Mouse (Mus musculus): Measurements from ENCODE around the gene Prc1.

The Prc1 gene

DNA sequence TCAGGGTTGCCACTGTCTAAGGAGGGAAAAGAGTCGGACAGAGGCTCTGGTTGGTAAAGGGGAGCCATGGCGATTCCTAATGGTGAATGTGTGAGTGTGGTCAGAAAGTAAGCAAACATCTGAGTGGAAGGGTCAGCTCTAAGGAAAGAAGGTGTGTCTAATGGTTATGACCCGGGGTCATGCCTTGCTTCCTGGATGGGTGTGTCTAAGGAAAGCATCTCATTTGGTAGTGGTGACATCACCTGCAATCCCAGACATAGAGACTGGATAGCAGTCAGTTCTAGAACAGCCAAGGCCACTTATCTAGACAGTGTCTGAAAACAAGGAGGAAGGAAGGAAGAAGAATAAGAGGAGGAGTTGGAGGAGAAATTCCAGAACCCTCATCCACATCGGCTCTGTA is 40.6 kb downstream of the Prc1 start:
- no peak for DNase-seq (ENCODE audit: extremely low spot score)

DNA sequence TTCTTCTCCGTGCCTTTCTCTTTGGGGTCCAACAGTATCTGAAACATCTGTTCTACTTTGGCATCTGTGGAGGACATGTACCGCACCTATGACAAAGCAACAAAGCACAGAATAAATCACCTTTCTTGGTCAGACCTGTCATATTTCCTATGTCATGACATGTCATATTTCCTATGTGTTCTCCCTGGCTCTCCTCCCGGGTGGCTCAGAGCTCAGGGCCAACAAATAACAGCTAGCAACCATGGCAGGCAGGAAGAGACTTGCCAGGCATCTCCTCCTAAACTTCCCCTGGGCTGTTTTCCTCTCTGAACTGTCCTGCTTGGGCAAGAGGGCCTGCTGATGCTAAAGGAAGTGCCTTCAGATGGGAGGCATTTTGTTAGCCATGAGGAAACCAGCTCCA is 42.7 kb downstream of the Prc1 start:
- no peak for DNase-seq (ENCODE audit: extremely low spot score)

DNA sequence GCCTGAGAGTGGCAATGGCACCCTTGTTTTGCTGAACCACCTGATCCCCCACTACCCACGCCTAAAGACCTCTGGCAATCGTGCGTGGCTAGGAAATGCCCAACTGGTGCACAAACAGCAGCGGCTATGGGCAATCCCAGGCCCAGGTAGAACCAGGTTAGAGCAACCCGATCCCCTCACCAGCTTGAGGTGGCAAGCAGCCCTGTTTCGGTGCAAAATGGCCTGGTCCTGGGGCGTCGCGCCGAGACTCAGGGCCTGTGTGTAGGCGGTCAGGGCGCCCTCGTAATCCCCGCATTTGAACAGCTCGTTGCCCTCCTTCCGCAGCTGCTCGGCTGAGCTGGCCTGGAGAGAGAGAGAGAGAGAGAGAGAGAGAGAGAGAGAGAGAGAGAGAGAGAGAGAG is 45.1 kb downstream of the Prc1 start:
- no peak for DNase-seq (ENCODE audit: extremely low spot score)

DNA sequence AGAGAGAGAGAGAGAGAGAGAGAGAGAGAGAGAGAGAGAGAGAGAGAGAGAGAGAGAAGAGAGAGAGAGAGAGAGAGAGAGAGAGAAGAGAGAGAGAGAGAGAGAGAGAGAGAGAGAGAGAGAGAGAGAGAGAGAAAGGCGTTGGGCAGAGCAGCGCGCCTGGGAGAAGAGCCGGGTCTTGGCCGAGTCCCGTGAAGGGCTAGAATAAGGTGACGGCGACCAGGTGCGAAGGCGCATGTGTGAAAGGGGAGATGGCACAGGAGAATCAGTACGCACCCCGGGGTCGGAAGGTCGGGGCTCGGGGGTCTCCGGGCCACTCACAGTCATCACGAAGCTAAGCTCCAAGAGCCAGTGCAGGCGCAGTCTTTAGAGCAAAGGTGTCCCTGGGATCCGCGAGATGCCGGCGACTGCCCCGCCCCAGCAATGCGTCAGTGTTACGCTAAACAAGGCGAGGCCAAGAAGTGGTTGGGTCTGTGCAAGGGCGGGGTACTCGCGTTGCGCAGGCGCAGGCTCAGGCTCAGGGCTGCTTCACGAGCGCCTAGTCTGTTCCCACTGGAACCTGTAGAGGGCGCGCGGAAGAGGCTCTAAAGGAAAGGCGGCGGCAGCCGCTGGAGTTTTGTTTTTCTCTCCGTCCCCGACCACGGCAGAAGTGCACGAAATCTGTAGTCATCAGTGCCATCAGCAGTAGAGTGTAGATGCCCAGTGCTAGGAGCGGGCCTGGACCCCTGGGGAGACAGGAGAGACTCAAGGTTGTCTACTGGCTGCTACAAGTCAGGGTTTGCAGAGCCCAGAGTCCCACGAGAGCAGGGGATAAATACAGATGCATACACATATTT is 45.8 kb downstream of the Prc1 start:
- DNase-seq (ENCODE audit: extremely low spot score), result peak; percentile 98

DNA sequence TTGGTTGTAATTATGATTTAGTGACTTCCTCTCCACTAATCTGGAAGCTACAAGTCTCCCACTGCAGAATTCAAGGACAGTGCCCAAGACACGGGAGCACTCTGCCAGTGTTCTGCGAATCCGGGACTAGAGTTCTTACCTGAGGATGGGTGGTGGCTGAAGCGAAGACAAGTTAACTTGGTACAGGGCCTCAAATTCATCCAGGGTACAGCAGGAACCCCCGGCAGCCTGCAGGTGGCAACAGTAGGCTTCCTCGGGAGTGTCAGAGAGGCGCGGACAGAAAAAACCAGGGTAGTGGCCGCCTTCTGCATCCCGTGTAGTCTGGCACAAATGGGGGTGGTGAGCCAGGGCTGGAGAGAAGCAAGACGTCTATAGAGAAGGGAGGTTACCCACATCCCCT is 46.5 kb downstream of the Prc1 start, which contains the start of gene Unc45a:
TSS of gene Unc45a (minus strand) at position 213 of the 400 bp plus-strand sequence.
- peak; percentile 81 for DNase-seq (ENCODE audit: extremely low spot score)

DNA sequence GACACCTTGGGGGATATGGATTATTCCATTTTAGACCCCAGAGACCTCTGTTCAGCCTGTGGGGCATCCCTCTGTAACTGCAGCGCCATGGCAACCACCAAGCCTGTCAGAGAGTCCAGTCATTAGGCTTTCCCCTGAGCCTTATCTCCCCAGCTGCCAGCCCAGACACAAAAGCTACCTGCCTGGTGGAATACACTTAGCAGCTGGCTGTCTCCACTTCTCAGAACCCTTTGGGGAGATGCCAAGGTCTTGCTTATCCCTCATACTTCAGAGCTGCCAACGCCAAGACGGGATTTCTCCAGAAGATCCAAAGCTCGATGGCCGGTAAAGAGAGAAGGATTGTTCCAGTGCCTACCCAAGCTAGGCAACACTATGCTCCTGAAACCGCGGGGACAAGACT is 47.5 kb downstream of the Prc1 start:
- no peak for DNase-seq (ENCODE audit: extremely low spot score)

DNA sequence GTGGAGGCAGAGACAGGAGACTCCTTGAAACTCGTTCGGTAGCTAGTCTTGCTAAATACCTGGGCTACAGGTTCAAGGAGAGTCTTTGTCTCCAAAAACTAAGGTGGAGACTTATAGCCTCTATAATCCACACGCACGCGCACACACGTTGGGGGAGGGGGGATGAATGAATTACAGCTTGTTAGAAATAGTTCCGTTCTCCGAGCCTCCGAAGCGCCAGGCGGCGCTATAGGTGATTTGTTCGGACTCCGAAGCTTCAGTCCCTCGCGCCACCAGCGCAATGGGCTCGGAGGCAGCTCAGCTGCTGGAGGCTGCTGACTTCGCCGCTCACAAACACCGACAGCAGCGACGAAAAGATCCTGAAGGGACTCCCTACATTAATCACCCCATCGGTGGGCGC is 48.6 kb downstream of the Prc1 start, which contains the start of gene Hddc3:
TSS of gene Hddc3 (plus strand) at position 247 of the 400 bp plus-strand sequence.
- peak; percentile 93 for DNase-seq (ENCODE audit: extremely low spot score)

DNA sequence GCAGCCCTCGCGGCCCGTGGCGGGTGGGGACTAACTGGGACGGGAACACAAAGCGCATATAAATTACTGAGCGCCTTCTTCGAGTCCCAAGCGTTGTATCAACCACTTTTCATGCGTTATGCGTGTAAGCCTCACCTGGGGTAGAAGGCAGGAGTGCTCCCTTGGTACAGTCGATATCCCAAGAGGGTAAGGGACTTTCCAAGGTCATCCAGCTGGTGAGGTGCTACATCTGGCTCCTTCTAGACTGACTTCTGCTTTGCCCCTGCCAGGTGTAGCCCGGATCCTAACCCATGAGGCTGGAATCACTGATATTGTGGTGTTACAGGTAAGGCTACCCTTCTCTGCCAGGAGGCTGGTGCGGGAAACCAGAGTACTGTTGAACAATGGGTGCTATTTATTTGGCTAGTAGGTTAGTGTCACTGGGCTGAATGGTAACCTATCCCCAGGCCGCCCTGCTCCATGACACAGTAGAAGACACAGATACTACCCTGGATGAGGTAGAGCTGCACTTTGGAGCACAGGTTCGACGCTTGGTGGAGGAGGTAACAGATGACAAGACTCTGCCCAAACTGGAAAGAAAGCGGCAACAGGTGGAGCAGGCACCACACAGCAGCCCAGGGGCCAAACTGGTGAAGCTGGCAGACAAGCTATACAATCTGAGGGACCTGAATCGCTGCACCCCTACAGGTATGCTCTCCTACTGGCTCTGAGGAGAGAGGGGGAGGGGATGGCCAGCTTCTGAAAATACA is 49.2 kb downstream of the Prc1 start:
- DNase-seq (ENCODE audit: extremely low spot score), result no peak

DNA sequence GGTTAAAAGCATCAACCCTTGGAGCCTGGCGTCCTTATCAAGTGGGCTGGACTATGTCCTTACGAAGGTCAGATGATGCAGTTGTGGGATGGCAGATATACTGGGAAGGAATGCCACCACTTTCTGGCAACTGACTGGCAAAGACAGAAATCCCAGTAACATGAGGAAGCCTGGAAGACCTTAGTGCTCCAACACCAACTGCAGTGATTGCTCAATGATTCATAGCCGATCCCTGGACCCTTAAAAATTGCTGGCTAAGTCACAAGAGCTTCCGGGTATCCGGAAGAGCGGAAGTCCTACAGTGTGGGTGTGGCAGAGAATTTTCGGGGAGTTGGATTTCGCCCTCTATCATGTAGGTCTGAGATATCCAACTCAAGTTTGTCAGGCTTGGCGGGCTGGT is 51.9 kb downstream of the Prc1 start:
- no peak for DNase-seq (ENCODE audit: extremely low spot score)

DNA sequence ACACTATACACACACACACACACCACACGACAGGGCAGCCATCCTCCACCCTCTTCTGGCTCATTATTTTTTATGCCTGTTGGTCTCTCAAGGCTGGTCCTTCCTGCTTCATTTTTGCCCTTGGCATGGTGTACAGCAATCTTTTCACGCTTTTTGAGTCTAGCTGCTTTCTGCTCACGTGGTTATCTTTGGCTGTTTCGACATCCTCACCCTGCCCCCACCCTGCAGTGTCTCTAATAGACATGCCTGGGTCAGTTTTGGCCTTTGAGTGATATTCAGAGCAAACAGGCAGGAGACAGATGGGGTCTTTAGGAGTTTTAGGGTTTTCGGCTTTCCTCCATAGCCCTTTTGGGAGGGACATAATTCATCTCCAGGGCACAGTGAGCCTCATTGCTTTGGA is 52.6 kb downstream of the Prc1 start:
- DNase-seq (ENCODE audit: extremely low spot score), result no peak

DNA sequence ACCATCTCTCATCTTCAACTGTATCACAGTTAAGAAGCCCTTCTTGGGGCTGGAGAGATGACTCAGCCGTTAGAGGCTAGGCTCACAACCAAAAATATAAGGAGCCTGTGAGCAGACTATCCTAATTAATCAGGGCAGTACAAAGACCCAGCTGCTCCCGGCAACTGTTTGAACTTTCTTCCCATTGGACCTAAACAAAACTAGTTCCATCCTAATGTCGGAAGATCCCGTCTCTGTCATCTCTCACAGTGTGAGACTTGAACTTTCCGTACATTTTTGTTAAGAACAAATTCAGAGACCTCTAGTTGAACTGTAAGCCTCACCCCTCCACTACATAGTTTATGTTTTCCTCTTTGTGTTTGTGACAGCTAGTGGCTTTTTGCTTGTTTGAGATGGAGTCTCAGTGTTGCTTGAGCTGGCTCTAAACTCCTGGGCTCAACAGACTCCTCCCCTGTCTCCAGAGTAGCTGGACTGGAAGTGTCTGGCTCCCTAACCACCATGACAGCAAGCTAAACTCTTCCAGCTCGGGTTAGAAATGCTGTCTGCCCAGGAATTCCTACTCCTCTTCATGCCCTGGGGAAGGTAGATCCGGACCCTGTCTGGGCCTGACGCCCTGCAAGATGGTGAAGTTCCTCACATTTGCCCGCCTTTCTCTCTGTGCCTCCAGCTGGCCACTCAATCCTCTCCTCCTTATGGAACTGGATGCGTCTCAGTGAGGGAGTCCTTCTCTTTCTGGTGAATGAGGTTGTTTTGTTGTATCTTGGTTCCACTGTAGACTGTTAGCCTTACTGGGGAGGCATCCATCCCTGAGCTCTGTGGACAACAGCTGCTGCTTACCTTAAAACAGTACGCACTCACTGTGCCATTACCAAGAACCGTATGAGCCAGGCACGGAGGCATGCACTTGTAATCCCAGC is 53.7 kb downstream of the Prc1 start:
- no peak for DNase-seq (ENCODE audit: extremely low spot score)

DNA sequence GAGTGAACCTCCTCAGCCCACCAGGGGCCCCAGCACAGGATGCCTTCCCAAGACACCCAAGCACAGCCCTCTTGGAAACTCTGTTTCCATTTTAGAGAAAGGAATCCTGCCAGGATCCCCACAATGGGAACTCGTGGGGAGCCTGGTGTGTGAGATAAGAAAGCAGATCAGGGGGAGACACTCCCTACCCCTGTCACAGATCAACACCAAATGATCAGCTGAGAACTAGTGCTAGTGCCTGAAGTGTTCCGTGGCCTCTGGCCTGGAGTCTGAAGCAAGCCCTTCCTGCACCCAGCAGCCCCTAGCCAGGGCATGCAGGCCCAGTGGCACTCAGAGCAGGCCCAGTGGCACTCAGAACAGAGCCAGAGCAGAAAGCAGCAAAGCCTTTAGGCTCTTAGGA is 56.6 kb downstream of the Prc1 start:
- DNase-seq (ENCODE audit: extremely low spot score), result no peak

DNA sequence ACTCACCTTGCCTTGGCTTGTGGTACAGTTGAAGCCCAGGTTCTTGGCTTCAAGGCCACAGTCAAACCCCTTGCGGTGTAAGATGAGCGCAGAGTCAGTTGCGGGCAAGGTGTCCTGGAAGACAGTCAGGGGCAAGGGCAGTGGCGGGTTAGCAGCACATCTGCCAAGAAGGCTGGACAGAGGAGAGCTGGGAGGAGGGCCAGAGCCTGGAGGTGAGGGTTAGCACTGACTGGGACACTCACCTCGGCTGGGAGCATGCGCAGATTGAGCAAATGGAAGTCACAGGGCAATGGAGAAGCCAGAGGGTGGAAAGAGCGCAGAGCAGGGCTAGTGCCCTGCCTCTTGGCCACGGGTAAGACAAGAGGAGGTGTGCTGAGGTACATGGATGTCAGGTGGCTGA is 58.7 kb downstream of the Prc1 start:
- no peak for DNase-seq (ENCODE audit: extremely low spot score)

DNA sequence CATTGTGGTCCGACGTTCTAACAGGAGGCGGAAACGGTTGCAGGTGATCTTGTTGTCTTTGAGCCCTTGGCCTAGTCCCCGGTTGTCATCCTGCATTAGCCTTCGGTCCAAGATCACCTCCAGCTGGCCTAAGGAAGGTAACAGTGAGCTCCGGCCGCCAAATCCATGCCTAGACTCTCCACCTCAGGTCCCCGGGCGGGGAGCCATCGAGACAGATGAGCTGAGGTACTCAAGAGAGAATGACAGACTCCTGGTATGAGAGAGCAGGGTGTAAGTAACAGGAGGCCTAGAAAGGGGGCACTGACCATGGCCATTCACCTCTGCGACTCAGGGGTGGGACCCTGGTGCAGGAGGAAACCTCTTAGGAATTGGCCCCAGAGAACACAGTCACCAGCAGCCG is 62.1 kb downstream of the Prc1 start:
- DNase-seq (ENCODE audit: extremely low spot score), result no peak

DNA sequence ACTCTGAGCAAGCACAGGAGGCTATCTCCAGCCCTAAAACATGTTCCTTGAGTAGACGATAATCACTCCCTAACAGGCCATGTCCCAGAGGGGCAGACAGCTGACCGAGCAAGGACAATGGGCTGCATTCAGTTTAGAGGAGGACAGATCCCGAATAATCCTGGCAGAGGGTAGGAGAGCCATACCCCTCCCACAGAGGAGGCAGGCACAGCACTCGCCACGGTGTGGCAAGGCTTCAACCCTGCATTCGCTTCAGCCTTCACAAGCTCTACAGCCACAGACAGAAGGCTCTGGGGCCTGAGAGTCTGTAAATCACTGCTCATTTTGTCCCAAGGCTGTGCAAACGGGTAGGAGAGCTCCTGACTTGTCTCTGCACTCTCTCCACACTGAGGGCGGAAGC is 62.9 kb downstream of the Prc1 start:
- DNase-seq (ENCODE audit: extremely low spot score), result no peak

DNA sequence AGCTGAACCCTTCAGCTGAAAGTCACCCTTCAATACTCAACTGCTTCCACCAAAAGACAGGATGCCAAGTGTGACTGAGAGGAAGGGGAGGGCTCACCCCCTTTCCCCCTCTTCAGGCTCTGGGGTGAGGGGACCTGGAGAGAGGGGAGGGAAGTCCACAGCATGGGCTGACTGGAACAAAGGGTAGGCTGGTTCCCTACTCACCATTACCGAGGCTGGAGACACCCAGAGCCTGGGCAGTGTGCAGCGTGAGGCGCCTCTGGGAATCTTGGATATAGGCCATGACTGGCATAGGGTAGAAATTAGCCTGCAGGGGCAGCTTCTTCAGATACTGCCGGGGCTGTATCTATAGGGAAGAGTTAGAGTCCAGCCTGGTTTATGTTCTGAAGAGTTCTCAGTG is 63.8 kb downstream of the Prc1 start:
- no peak for DNase-seq (ENCODE audit: extremely low spot score)

DNA sequence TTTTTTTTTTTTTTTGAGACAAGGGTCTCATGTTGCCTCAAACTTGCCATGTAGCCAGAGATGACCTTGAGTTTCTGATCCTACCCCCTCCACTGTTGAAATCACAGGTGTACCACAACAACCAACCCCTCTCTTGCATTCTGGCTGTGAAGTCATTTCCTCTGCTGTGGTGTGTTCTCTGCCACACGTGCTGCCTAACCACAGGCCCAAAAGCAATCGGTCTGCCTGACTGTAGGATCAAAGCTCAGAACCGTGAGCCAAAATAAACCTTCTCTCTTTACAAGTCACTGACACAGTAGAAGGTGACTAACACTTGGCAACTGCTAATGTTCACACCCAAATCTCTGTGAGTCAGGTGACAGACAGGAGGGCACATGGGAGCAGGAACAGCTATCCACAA is 66.2 kb downstream of the Prc1 start:
- DNase-seq (ENCODE audit: extremely low spot score), result no peak

DNA sequence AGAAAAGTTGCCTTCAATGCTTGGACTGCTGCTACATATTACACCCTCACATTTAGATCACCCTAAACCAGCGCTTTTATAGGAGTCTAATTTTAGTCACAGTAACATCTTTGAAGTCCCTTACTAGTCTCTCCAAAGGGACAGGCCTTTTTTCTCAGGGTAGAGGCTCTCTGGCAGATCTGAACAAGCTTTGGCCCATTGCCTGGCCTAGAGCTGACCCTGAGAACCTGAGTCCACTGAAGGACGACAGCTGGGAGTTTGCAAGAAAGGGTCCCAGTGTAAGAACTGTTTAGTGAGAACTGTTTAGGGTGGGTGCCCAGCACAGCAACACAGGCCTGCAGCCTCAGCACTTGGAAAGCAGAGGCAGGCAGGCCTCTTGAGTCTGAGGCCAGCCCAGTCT is 71.5 kb downstream of the Prc1 start:
- no peak for DNase-seq (ENCODE audit: extremely low spot score)
